Mouse (Mus musculus) fibroblast of lung, adult 2 months (primary cell): ENCODE data around the gene Tgfb2.

Source experiments
- DNase-seq: peaks from one replicate; pipeline ENCODE4 v3.0.0-alpha.2; 2011; ENCODE audit warnings: low read depth

Tgfb2 gene

DNA sequence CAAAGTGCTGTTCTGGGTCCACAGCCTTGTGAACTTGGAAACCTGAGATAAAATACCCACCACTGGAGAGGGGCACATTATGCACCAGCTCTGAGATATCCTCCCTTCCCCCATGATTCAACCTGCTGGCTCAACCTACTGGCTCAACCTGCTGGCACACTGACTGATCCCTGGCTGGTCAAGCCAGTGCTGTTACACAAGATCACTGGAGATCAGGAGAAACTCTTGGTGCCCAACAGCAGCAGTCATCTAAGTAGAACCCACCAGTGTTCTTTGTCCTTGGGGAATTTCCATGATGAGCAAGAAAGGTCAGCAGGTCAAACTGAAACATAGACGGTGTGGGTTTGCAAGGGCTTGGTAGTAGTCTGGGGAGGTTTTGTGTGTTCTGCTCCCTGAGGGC, 49.6 kb downstream of the Tgfb2 start:
- DNase-seq: no peak

DNA sequence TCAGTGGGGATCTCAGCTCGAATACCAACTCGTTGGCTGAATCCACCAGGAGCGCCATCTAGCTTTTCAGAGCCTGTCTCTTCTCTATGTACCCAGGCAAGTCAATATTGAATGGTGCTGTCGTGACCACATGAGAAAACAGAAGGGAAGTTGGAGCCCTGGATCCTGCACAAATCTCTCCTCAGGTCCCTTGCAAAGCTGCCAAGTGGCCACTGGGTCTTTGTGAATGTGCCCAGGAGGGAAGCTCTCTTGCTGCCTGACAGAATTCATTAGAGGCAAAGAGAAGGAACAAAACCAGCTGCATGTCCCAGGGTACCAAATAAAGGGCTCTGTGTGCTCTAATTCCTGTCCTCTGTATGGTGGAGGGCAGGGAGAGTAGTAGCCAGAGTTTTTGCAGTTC, 50.7 kb downstream of the Tgfb2 start:
- DNase-seq: no peak

DNA sequence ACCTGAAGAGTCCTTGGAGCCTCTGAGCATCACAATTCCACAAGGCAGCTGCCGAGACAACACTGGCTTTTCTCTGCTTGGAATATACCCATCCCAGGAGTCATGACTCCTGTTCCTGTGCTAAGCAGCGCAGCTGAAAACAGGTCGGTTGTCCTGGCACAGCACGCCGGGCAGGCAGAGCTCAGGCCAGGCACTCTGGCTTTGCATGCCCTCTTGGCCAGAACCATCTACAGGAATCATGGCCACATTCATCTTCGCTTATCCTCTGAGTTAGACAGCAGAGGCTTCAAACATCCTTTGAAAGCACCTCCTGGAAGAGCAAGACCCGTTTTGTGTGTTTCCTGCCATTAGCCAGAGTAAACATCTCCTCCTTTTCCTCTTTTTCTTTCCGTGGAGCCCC, 53.6 kb downstream of the Tgfb2 start:
- no peak for DNase-seq

DNA sequence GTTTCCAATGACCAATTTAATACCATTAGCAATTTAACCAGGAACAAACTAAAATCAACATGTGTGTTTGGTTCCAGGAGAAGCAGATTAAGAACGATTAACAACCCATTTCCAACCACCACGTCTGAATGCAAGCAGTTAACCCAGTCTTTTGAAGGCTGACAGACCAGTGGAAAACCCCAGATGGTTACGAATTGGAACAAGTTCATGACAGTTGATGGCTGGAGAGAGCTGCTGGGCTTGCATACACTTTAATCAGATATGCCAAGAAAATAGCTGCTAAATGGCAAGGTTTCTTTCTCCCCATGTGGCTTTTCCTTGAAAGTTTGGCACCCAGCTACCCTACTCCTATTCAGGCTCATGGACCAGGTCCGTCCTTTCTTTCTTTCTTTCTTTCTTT, 55.8 kb downstream of the Tgfb2 start:
- no peak for DNase-seq

DNA sequence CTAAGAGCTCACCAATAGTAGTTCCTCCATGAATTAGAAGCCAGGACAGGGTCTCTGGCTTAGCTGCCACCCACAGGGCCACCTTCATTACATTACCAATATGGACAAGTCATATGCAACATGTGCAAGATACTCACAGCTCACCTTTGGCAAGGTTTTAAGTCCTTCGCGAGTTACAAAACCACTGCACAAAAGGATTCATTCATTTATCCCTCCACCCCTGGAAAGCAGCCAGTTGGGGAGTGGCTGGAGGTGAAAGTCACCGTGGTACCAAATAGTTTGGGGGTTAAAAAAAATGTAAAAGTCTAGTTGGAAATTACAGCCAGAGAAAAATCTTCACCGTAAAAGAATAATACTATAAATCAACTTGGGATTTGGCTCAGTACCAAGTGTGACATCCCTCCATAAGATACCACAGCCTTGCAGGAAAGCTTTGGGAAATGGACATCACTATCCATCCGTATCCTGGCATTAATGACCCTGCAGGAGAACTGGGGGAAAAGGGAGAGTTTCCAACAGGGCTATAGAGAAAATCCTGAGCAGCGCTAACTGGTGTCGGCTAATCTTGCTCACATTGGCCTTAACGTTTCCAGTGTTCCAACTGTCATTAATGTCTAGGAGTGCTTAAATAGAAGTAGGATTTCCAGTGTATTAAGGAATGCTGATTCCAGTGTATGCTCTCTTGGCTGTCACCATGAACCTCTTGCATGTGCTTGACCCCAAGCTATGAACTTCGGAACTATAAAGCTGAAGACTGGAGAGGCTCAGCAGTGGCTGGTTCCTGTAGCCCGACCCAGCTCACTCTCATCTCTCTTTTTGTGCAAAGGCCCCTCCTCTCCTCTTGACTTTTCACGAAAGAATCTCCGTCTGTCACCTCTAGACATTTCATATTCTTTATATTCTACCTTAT, 68.2 kb downstream of the Tgfb2 start:
- no peak for DNase-seq

DNA sequence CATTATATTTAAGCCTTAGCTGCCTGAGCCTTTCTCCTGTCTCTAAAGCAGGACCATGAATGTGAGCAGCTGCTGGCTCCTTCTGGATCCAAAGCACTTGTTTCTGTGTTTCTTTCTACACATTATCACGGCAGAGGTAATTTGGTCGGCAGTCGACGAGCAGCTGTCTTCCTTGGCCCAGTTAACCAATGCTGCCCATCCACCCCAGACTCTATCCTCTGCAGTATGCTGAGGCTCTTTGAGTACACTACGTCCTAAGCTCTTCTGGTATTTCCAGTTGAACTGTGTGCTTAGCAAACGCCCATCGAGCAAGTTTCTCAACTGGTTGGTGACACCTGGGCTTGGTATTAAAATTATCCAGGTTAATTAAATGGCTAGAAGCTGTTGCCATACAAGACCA, 70.7 kb downstream of the Tgfb2 start:
- no peak for DNase-seq

DNA sequence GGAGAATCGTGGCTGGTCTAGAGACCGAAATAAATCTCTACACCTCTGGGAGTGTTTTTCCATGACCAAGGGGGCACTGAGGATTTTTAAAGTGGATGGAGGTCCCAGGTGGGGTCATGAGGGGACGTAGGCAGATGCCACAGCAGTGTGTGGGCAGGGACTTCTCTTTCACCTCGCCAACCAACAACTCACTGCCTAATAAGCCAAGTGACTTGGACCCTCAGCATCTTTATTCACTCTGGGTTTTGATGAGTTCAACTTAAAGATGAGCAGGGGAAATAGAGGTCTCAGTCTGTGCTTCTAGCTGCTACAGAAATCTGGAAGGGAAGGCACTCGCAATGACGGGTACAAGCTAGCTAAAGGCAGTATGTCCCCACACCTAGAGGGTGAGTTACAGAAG, 74.3 kb downstream of the Tgfb2 start:
- DNase-seq: no peak

DNA sequence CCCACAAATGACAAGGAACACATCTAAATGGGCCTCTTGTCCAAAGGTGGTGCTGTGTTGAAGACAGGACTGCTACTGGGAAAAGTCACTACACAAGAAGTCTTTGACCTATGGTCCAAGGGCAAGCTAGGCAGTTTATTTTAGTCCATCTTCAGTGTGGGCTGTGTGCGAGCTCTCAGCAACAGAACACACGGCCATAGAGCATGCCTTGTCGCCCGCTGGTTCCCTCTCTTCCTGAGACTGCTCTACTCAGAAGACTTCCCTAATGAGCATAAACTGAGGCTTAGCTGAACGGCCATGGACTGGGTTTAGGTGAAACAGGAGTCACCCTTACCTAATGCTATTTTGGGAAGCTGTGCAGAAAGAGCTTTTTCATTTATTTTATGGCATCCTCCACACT, 74.8 kb downstream of the Tgfb2 start:
- DNase-seq: no peak

DNA sequence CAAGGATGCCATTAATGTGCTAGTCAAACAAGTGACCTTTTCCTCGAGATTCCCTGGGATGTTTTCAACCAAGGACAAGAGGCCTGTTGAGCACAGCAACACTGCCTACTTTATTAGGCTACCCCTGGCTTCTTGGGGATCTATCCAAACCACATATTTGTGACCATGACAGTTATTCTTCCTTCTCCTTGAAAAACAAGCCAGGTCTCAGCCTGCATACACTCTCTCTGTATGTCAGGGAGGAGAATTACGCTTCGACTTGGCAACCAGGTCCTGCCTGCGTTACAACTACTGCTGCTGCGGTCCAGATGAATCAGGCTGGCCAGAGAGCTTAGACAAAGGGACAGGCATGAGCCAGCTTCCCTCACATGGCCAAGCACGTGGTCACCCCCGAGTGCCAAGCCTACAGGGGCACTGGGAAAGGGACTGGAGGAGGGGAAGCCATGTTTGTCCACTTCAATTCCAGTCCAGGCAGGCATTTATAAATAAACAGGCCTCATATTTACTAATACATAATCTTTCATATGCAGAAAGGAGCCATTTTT, 78.3 kb downstream of the Tgfb2 start:
- DNase-seq: peak; percentile 62

DNA sequence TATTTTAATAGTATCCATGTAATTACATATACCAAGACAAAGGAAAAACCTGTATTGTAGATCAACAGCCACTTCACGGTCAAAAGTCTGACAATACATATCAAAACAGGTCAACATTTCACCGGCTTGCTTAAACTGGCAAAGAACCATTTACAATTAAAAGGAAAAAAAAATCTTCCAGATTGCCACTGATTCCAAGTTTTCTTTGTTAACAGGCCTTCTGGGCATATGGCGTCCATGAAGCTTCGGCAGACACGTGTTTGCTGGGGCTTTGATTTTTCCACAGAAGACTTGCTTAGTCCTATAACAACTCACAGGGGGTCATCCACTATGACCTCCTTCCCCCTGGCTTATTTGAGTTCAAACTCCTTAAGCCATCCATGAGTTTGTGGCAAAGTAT, 81.3 kb downstream of the Tgfb2 start:
- no peak for DNase-seq

DNA sequence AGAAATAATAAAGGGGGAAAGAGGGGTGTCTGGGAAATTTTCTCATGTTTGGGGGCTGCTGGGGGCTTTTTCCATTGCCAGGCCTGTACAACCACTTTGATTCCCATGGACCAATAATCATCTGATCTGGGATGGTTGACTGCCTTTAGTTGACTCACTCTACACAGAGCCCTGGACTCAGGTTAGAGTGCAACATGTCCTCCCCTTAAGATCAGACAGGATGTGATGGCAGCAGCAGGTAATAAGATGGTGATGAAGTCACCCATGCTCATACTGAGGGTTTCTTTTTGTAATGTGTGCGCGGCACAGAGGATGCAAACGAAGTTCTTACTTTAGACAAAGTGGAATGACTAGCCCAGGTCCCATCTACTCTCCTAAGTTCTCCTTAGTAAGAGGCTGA, 84.0 kb downstream of the Tgfb2 start:
- DNase-seq: no peak

DNA sequence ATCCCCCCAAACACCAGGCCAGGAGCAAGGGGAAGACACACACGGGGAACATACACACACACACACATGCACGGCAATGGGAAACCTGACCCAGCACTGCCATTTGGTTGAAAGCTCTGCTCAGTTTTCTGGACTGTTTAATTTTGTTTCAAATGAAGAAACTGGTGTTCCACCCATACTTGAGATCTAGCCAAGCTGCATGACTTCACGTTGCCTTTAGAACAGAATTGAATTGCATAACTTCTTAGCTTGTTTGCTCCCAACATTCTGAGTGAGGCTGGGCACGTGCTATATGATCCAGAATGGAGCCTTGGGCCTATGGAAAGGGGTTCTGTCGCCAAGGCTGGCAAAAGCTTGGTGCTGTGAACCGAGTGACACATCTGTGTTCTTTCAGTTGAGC, 87.5 kb downstream of the Tgfb2 start:
- peak; percentile 59 for DNase-seq

DNA sequence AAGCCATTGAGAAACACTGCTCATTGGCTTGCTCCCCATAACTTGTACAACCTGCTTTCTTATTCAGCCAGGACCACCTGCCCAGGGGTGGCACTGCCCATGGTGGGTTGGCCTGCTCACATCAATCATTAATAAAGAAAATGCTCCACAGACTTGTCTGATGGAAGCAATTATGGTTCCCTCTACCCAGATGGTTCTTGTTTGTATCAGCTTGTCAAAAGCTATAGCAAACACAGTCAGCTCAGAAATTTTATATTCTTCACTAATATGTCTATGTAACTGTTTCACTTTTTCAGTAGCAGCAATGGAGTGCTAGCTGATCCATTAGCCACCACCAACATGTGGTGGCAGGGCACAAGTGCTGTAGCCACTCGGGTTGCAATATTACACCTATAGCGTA, 94.4 kb downstream of the Tgfb2 start:
- DNase-seq: no peak

DNA sequence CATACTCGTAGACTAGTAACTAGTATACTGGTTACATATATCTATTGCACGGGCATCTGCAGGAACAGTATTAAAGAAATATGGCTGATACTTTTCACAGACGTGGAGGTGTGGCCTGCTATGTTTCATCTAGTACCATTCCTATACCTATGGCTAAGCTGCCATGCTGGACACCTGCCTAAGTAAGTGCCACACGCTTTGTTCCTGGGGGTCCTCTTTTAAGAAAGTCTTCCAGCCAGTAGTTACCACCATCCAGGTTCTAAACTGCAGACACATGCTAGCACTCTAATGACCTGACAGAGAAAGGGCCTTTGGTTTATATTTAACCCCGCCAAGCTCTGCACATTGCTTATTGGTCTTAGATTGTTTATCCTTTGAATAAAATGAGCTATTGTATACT, 95.3 kb downstream of the Tgfb2 start:
- DNase-seq: no peak

DNA sequence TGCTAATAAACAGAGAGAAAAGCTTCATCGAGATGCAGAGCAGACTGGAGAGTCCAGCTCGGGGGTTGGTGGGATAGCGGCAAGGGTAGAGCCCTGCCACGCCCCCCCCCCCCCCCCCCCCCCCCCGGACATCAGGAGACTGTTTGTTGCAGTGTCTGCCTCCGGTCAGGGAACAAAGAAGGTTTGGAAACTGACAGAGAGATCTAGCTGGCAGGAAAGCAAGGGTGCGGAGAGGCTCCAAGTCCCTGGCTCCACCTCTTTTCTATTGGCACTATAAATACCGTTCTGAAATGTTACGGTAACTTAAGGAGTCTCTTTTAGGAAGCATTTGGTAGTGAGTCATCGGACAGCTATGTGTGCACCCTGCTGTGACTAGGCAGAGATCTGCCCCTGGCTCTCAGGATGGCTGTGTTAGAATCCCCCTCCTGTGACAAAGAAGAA, 96.0 kb downstream of the Tgfb2 start:
- DNase-seq: peak; percentile 79

DNA sequence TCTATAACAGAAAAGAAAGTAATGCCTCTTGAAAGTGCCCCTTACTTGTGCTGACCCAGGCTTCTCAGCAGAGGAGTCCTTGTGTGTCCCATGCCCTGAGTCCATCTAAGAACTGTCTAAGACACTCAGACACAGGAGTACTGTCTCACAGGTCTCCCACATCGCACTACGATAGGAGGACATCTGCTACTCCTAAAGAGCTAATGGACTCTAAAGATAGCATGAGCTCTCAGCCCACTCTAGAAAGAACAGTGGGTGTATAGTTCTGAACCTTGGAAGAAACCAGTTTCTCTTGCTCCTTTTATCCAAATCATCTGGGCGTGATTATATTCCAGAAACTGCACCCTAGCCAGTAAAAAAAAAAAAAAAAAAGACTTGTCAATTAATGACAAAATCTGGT, 97.7 kb downstream of the Tgfb2 start:
- DNase-seq: no peak

DNA sequence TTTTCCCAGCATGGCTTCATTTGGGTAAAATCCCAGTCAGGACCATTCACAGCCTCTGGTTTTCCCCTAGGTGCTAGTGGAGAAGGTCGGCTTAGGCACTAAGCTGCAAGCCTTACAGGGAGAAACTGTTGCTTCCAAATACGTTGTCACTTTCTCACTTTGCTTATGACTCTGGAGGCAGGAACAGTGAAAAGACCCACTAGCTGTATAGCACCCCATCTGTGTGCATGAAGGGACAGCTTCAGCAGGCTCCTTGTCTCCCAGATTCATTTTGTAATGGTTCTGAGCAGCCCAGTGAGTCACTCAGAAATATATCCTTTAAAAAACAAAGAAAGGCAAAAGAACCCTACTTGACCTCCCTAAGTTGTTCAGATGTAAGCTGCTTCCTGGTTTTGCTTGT, 100.2 kb downstream of the Tgfb2 start:
- no peak for DNase-seq

DNA sequence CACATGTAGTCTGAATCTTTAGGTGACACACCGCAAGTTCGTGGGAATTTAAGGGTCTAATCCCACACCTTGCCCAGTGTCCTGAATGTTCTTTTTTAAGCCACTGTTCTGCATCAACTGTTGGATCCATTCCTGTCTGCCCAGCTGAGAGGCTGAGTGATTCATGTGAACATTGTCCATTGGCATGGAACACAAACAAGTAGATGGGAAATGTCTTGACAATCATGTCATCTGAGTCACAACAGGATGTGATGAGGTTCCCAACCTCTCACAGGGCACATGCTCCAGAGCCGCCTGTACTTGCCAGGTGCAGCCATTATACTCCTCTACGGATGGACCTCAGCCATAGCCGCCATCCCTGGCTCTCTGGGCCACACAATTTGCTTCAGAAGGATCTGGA, 101.7 kb downstream of the Tgfb2 start:
- no peak for DNase-seq

DNA sequence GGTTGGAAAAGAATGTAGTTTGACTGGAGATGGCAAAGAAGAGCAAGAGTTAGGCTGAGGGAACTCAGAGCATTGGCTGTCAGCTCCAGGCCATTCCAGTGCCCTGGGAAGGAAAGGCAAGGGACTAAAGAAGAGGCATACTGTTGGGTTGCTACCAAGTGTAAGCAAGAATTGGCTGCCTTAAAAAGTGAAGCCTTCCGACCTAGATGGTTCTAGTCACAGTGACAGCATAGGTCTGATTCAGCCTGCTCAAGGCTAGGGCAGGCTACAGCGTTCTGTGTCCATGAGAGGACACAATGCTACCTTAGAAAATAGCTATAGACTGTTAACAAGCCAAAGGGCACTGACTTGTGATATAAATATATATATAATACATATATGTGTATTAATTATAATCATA, 117.6 kb downstream of the Tgfb2 start:
- DNase-seq: no peak

DNA sequence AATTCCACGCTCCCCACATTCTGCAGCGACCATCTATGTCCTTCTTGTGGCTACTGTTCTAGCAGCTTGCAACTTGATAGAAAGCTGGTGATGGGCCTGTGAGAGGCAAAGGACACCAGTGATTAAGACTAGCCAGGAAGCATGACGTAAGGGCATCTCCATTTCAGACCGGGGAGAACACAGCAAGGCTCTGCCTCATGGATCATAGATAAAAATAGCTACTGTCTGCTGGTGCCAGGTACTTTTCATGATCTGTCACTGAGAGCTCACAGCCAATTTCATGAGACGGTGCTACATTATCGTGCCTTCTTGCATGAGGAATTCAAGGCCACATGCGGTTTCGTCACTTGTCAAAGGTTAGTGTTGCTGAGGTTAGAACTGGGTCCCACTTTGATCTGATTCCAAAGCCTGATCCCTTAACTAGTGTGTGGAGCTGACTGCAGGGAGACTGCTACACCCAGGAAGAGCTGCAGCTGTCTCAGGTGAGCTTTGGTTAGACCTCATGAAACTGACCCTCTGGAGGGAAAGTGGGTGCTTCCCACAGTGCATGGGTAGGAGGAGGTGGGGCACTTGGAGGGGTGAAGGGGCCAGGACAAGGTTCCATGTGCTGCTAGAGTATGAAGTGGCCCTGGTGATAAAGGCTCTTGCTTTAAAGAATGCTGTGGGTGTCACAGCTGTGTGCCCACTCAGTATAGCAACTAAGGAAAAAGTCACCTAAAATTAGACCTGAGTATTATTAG, 118.6 kb downstream of the Tgfb2 start:
- DNase-seq: peak; percentile 63

DNA sequence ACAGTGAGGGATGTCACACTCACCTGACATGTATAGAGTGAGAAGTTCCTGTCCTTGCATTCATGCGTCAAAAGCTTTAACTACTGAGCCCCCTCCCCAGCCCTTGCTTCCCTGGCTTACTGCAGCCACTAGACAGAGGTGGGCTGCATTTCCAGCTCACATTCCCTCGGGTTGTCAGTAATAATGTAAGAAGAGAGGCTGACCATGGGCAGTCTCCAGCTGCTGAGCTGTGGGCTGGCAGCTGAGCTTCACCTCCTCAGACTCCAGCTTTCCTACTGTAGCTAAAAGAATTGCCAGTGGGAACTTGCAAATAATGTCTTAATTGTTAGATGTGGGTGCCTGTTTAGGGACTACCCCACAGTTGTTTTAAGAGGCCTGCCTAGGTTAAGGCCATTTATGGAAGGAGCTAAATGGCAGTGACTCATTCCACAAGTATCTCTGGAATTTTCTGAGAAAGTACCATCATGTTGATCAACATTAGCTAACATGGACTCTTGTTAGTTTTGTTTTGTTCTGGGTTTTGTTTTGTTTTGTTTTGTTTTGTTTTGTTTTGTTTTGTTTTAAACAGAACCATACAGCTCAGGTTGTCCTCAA, 120.1 kb downstream of the Tgfb2 start:
- DNase-seq: no peak

DNA sequence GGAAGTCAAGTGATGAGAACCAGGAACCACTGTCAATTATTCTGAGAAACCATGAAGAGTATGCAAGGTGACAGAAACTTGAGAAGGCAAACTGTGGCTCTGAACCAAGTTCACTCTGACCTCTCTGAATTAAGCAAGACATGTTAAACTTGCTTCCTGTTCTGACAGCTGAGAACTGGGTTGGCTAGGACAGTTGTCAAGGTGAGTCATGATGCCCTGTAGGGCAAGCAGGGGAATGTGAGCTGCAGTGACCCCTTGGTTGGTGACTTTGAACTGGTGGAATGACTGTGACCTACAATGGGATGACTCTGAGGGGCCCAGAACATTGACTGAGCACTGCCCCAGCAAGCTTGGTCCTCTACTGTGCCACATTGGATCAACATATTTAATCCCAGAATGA, 121.9 kb downstream of the Tgfb2 start:
- DNase-seq: peak; percentile 70

DNA sequence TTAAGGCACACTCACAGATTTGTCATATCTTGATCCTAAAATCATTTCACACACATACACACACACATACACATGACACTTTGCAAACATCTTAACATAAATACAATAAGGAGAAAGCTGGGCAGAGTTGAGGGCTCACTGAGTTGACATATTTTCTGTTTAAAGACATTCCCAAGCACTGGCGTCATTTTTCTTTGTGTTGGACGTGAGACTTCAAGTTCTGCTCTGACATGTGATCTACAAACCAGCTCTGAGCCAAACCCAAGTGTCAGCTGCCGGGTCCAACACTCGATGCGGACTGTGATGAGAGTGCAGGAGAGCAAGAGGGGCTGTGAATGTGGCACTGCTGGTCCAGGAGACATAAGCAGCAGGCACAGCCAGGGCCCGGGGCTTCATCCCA, 123.7 kb downstream of the Tgfb2 start:
- DNase-seq: peak; percentile 47
